Mouse (Mus musculus): ENCODE results near the gene Isca2. TPM values are rescaled to one million over a fixed set of nuclear protein-coding genes. Genes with fewer than 3 reads are reported as not detected.

Gene Isca2
- polyA plus RNA-seq, 1 experiment from 2014 or later = 152 TPM

GRCm38 (mm10) chr12:84756016-84756415 is 17.0 kb upstream of the Isca2 start:
- Histone ChIP-seq H3K9ac (no peak overlapping the region), H3K9me3 (no peaks in the 10 kb centered on the region), H3K4me3 (replicated peaks) (no peak overlapping the region), H3K4me1 (peaks cover 36% of the 10 kb centered on the region), H3K4me2 (no peak overlapping the region), H3K36me3 (replicated peaks) (peaks cover 51% of the 10 kb centered on the region), H3K27me3 (no peaks in the 10 kb centered on the region), H3K27ac (no peak overlapping the region)
- 93% methylated on average over 10 of the region's 10 CpGs for WGBS
- no peak for ATAC-seq (ENCODE audit: low FRiP score)

DNA sequence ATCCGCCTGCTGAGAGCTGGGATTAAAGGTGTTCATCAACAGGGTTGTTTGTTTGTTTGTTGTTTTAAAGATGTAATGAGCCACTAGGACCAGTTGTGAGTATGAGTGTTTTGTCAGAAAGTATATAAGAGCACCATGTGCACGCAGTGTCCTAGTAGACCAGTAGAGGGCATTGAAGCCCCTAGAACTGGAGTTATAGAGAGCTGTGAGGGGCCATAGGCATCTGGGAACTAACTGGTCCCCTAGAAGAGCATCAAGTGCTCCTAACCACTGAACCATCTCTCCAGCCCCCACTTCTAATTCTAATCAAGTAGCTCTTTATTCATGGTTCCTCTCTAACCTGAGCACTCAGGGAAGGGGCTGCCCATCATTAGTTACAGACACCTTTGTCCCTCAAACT is 14.0 kb upstream of the Isca2 start:
- no peaks in the 10 kb centered on the region for H3K27me3 ChIP-seq
- no peak for ATAC-seq (ENCODE audit: low FRiP score)
- H3K36me3 ChIP-seq (replicated peaks) = peaks cover 69% of the 10 kb centered on the region
- WGBS = 78% methylated on average over 2 of the region's 2 CpGs
- no peak overlapping the region for H3K4me2 ChIP-seq
- no peak overlapping the region for H3K4me3 ChIP-seq (replicated peaks)
- H3K9me3 ChIP-seq = no peaks in the 10 kb centered on the region
- no peak overlapping the region for H3K9ac ChIP-seq
- H3K27ac ChIP-seq = no peak overlapping the region
- peaks cover 11% of the 10 kb centered on the region for H3K4me1 ChIP-seq

DNA sequence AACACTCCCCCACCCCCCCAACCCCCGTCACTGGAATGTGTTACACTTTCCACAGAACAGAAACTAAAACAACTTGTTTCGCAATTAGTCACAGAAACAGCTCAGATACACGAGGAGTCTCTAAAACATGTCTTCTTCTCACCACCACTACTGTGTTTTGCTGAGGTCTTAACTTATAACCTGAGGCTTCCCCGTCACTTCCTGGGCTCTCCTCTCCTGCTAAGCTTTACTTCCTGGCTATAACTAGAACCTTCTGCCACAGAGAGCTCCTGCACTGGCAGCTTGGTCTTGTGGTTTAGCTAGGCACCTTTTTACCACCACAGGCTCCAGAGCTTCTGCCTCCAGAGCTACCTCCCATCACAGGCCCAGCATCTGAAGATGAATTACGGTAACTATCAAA is 10.5 kb upstream of the Isca2 start:
- WGBS = 86% methylated on average over 5 of the region's 5 CpGs

DNA sequence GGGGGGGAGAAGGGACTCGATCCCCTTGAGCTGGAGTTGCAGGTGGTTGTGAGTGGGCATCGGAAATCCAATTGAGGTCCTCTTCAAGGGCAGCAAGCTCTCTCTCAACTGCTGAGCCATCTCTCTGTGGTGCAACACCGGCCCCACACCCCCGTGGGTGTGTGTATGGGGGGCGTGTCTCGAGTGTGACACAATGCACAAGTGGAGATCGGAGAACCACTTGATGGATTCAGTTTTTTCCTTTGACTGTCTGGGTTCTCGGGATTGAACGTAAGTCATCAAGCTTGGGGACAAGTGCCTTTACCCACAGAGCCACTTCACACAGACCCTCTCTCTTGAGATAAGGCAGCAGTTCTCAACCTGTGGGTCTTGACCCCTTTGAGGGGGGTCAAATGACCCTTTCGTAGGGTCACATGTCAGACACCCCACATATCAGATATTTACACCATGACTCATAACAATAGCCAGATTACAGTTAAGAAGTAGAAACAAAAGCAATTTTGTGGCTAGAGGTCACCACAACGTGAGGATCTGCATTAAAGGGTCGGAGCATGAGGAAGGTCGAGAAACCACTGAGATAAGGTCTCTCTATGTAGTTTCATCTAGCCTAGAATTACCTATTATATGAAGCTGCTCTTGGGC is 9.4 kb upstream of the Isca2 start:
- peaks cover 9% of the 10 kb centered on the region; the same call in 1 of the 2 replicates for H3K4me1 ChIP-seq
- no peak for ATAC-seq (ENCODE audit: low FRiP score)
- no peaks in the 10 kb centered on the region for H3K9me3 ChIP-seq
- 90% methylated on average over 13 of the region's 13 CpGs for WGBS
- no peak overlapping the region for H3K27ac ChIP-seq
- H3K4me3 ChIP-seq (replicated peaks) = no peak overlapping the region
- no peak overlapping the region for H3K4me2 ChIP-seq
- peaks cover 50% of the 10 kb centered on the region for H3K36me3 ChIP-seq (replicated peaks)
- H3K27me3 ChIP-seq = no peaks in the 10 kb centered on the region
- H3K9ac ChIP-seq = no peak overlapping the region

More for the DNA sequence above, 10.5 kb upstream of the Isca2 start:
- H3K36me3 ChIP-seq (replicated peaks) = peaks cover 60% of the 10 kb centered on the region
- H3K9me3 ChIP-seq = no peaks in the 10 kb centered on the region
- no peak for ATAC-seq (ENCODE audit: low FRiP score)
- no peaks in the 10 kb centered on the region for H3K27me3 ChIP-seq
- peaks cover 5% of the 10 kb centered on the region; the same call in 1 of the 2 replicates for H3K4me1 ChIP-seq
- H3K9ac ChIP-seq = no peak overlapping the region
- H3K27ac ChIP-seq = no peak overlapping the region
- H3K4me2 ChIP-seq = no peak overlapping the region
- no peak overlapping the region for H3K4me3 ChIP-seq (replicated peaks)

- H3K4me1 ChIP-seq = peaks cover 13% of the 10 kb centered on the region
- peaks cover 50% of the 10 kb centered on the region for H3K36me3 ChIP-seq (replicated peaks)
- H3K27ac ChIP-seq = no peak overlapping the region
- H3K9me3 ChIP-seq = no peaks in the 10 kb centered on the region
- no peak overlapping the region for H3K4me3 ChIP-seq (replicated peaks)
- H3K27me3 ChIP-seq = no peaks in the 10 kb centered on the region
- no peak overlapping the region for H3K9ac ChIP-seq
- 86% methylated on average over 7 of the region's 7 CpGs for WGBS
- no peak overlapping the region for H3K4me2 ChIP-seq
- ATAC-seq (ENCODE audit: low FRiP score) = no peak
These were observed 8.3 kb upstream of the Isca2 start for GRCm38 (mm10) chr12:84764756-84765155.

GRCm38 (mm10) chr12:84765506-84765905 is 7.5 kb upstream of the Isca2 start:
- Histone ChIP-seq H3K27me3 (no peaks in the 10 kb centered on the region), H3K27ac (no peak overlapping the region), H3K4me2 (no peak overlapping the region), H3K4me3 (replicated peaks) (no peak overlapping the region), H3K4me1 (peaks cover 18% of the 10 kb centered on the region), H3K9me3 (no peaks in the 10 kb centered on the region), H3K9ac (no peak overlapping the region), H3K36me3 (replicated peaks) (peaks cover 44% of the 10 kb centered on the region)
- no peak for ATAC-seq (ENCODE audit: low FRiP score)
- 94% methylated on average over 15 of the region's 15 CpGs for WGBS

DNA sequence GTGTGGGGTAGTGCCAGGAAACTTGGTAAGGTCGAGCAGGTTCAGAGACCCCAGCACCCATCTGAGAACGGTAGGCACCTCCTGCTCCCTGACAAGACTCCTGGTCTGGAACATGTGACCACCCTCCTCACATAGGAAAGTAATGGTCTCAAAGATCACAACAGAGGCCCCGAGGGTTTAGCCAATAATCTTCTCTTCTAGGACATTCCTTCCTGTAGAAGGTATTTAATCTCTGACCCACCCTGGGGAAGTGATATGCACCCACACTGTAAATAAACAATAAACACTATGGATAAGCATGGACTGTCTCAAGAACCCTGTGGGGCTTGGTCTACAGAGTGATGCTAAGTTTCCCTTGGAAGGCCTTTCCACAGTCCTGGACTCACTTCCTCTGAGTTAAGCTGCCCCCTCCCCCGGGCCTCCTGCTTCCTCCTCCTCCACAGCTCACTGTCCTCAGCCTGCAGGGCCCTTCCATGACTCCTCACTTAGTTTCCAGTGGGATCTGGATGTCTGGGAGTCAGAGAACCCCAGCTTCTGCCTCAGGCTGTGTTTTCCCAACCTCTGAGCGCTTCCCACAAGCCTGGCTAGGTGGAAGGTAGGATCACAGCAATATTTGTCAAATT is 6.8 kb upstream of the Isca2 start:
- WGBS = 86% methylated on average over 5 of the region's 5 CpGs
- no peak overlapping the region for H3K4me2 ChIP-seq
- no peak overlapping the region for H3K27ac ChIP-seq
- H3K27me3 ChIP-seq = no peaks in the 10 kb centered on the region
- H3K4me1 ChIP-seq = peaks cover 23% of the 10 kb centered on the region
- ATAC-seq (ENCODE audit: low FRiP score) = no peak
- no peak overlapping the region for H3K4me3 ChIP-seq (replicated peaks)
- H3K9ac ChIP-seq = no peak overlapping the region
- no peaks in the 10 kb centered on the region for H3K9me3 ChIP-seq
- peaks cover 40% of the 10 kb centered on the region for H3K36me3 ChIP-seq (replicated peaks)

- no peak overlapping the region for H3K27ac ChIP-seq
- 92% methylated on average over 6 of the region's 6 CpGs for WGBS
- peaks cover 29% of the 10 kb centered on the region for H3K4me1 ChIP-seq
- no peak overlapping the region for H3K9ac ChIP-seq
- H3K27me3 ChIP-seq = no peaks in the 10 kb centered on the region
- no peak for ATAC-seq (ENCODE audit: low FRiP score)
- no peak overlapping the region for H3K4me2 ChIP-seq
- H3K9me3 ChIP-seq = no peaks in the 10 kb centered on the region
- no peak overlapping the region for H3K4me3 ChIP-seq (replicated peaks)
- H3K36me3 ChIP-seq (replicated peaks) = peaks cover 39% of the 10 kb centered on the region
These were observed 5.5 kb upstream of the Isca2 start for GRCm38 (mm10) chr12:84767510-84767909.

DNA sequence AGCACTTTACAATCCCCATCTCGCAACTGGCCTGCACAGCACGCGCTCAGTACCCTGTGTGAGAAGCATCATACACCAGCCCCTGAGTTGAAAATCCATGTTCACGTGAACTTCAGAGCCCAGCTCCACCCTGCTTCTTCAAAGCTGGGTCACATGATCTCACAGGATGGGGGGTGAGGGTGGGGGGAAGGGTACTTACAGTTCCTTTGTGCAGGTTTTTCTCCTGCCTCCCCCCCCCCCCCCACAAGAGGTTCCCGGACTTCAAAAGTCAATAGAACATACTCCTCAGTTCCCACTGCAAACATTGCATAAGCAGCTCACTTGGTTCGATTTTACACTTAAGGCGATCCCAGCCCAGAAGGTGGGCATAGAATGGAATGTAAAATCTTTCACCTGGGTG is 3.4 kb upstream of the Isca2 start:
- peaks cover 40% of the 10 kb centered on the region for H3K4me1 ChIP-seq
- no peaks in the 10 kb centered on the region for H3K9me3 ChIP-seq
- H3K4me2 ChIP-seq = no peak overlapping the region
- H3K4me3 ChIP-seq (replicated peaks) = no peak overlapping the region
- H3K27ac ChIP-seq = no peak overlapping the region
- no peaks in the 10 kb centered on the region for H3K27me3 ChIP-seq
- no peak for ATAC-seq (ENCODE audit: low FRiP score)
- H3K36me3 ChIP-seq (replicated peaks) = peaks cover 18% of the 10 kb centered on the region
- WGBS = 91% methylated on average over 7 of the region's 7 CpGs
- H3K9ac ChIP-seq = no peak overlapping the region

- Histone ChIP-seq H3K4me2 (peak overlapping the region; percentile 84), H3K9me3 (no peaks in the 10 kb centered on the region), H3K4me3 (replicated peaks) (peak overlapping the region; percentile 70), H3K27me3 (no peaks in the 10 kb centered on the region), H3K36me3 (replicated peaks) (peaks cover 13% of the 10 kb centered on the region), H3K9ac (peak overlapping the region; percentile 74), H3K27ac (peak overlapping the region; percentile 94), H3K4me1 (peaks cover 40% of the 10 kb centered on the region)
- WGBS = 1% methylated on average over 10 of the region's 10 CpGs
- no peak for ATAC-seq (ENCODE audit: low FRiP score)
These were observed 1.0 kb upstream of the Isca2 start for GRCm38 (mm10) chr12:84771981-84772520.

GRCm38 (mm10) chr12:84773476-84773875 is 425 bp downstream of the Isca2 start:
- Histone ChIP-seq H3K27me3 (no peaks in the 10 kb centered on the region), H3K36me3 (replicated peaks) (peaks cover 13% of the 10 kb centered on the region), H3K9me3 (no peaks in the 10 kb centered on the region), H3K27ac (peak overlapping the region; percentile 50), H3K4me1 (peaks cover 31% of the 10 kb centered on the region), H3K4me3 (replicated peaks) (peak overlapping the region; percentile 70), H3K4me2 (peak overlapping the region; percentile 84), H3K9ac (peak overlapping the region; percentile 73)
- WGBS = under 1% methylated on average over 20 of the region's 20 CpGs
- no peak for ATAC-seq (ENCODE audit: low FRiP score)

GRCm38 (mm10) chr12:84774376-84774775 is 1.3 kb downstream of the Isca2 start:
- Histone ChIP-seq H3K4me3 (replicated peaks) (peak overlapping the region; percentile 70), H3K9ac (no peak overlapping the region), H3K4me2 (peak overlapping the region; percentile 84), H3K36me3 (replicated peaks) (peaks cover 6% of the 10 kb centered on the region), H3K27me3 (no peaks in the 10 kb centered on the region), H3K27ac (no peak overlapping the region), H3K9me3 (no peaks in the 10 kb centered on the region), H3K4me1 (peaks cover 30% of the 10 kb centered on the region)
- WGBS = 93% methylated on average over 6 of the region's 6 CpGs
- no peak for ATAC-seq (ENCODE audit: low FRiP score)

DNA sequence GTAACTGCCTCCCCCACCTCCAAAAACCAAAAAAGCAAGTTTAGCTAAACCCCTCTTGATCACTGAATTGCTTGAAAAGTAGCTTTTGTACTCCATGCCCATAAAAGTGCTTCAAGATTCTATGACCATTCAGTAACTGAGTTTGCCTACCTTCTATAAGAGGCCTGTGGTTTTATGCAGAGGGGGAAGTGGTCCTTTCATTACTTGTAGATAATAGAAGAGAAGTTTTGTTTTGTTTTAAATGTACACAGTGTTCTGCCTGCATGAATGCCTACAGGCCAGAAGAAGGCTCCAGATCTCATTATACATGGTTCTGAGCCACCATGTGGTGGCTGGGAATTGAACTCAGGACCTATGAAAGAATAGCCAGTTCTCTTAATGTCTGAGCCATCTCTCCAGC is 3.2 kb downstream of the Isca2 start:
- Histone ChIP-seq H3K9me3 (no peaks in the 10 kb centered on the region), H3K9ac (no peak overlapping the region), H3K27ac (no peak overlapping the region), H3K4me2 (no peak overlapping the region), H3K4me1 (peaks cover 17% of the 10 kb centered on the region), H3K4me3 (replicated peaks) (no peak overlapping the region), H3K36me3 (replicated peaks) (no peaks in the 10 kb centered on the region), H3K27me3 (no peaks in the 10 kb centered on the region)
- no peak for ATAC-seq (ENCODE audit: low FRiP score)

All from forebrain, embryonic 12.5 days (tissue).